Mouse (Mus musculus) E14TG2a.4 (cell line): Measurements from ENCODE around the gene Abtb1.

Experiments
- H3K27me3 ChIP-seq: 2 replicates; pipeline ENCODE4 v1.6.1; 2014; ENCODE audit warnings: low read length, control low read depth; ENCODE audit not compliant: insufficient read depth
- H3K36me3 ChIP-seq: 2 replicates; pipeline ENCODE4 v1.6.1; 2014; ENCODE audit warnings: low read length, control low read depth; ENCODE audit not compliant: insufficient read depth
- H3K4me1 ChIP-seq: replicated peaks from 2 replicates; pipeline ENCODE4 v1.6.1; 2014; ENCODE audit warnings: low read depth, low read length, control low read depth
- H3K4me3 ChIP-seq: replicated peaks from 2 replicates; pipeline ENCODE4 v1.5.1; 2014; ENCODE audit warnings: mild to moderate bottlenecking, low read length
- H3K9me3 ChIP-seq: 2 replicates; pipeline ENCODE4 v1.6.1; 2014; ENCODE audit warnings: low read length, control low read depth
- CTCF ChIP-seq: conservative IDR thresholded peaks from 2 replicates; pipeline ENCODE4 v1.5.1; 2014; ENCODE audit warnings: low read length
- NANOG ChIP-seq: IDR thresholded peaks from 2 replicates; pipeline ENCODE4 v1.6.1; 2014; ENCODE audit warnings: borderline replicate concordance, low read length, mixed read lengths
- POU5F1 ChIP-seq: IDR thresholded peaks from 2 replicates; pipeline ENCODE4 v1.6.1; 2014; ENCODE audit warnings: low read length, borderline replicate concordance

The Abtb1 gene

DNA sequence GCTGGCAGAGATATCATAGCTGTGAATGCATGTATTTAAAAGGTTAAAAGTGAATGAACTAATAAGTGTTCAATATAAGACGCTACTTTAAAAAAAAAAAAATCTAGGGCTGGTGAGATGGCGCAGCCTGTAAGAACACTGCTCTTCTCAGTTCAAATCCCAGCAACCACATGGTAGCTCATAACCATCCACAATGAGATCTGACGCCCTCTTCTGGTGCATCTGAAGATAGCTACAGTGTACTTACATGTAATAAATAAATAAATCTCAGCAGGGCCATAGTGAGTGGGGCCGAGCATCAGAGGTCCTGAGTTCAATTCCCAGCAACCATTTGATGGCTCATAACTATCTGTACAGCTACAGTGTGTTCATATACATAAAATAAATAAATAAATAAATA, 37.7 kb upstream of the Abtb1 start:
- Histone ChIP-seq H3K27me3 (peaks cover 19% of the 10 kb centered on the region), H3K4me1 (peaks cover 28% of the 10 kb centered on the region), H3K4me3 (no peak overlapping the region), H3K9me3 (0 out of 2 replicates have a peak, but pooled peaks cover 2% of the 10 kb centered on the region), H3K36me3 (peaks cover 59% of the 10 kb centered on the region)
- TF ChIP-seq CTCF (peak; percentile 25; the same call in 1 of the 2 replicates), POU5F1 (no peak)

DNA sequence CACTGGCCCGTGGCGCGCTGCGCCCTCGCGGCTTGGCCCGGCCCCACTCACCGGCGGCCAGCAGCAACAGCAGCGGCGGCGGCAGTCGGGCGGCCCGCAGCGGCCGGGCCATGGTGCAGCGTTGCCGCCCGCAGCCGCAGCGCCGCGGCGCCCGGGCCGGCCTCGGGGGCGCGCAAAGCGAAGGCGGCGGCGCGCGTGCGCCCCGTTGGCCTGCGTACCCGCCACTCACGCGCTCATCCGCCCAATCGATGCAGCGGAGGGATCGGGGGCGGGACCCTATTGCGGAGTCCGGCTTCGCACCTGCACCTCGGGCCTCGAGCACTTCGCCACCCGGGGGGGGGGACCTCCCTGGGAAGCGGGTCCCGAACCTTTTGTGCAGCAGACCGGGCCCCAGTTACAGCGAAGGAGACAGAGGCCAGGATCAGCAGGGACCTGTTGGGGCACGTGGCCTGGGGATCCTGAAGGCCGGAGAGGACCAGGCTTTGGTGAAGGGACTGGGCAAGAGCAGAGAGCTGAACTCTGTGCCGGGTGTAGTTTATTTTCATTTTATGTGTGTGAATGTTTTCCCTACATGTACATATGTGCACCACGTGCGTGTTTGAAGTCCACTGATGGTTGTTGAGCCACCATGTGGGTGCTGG, 33.2 kb upstream of the Abtb1 start, which contains the start of gene Podxl2:
Gene Podxl2 (minus strand): TSS at position 177 of the 641 bp plus-strand sequence.
- Histone ChIP-seq H3K4me1 (peaks cover 9% of the 10 kb centered on the region; the same call in 1 of the 2 replicates), H3K27me3 (peaks cover 59% of the 10 kb centered on the region), H3K36me3 (peaks cover 14% of the 10 kb centered on the region), H3K4me3 (peak within 1 kb of the TSS; percentile 85), H3K9me3 (0 out of 2 replicates have a peak, but pooled peaks cover 2% of the 10 kb centered on the region)
- TF ChIP-seq POU5F1 (no peak), NANOG (no peak), CTCF (no peak)

DNA sequence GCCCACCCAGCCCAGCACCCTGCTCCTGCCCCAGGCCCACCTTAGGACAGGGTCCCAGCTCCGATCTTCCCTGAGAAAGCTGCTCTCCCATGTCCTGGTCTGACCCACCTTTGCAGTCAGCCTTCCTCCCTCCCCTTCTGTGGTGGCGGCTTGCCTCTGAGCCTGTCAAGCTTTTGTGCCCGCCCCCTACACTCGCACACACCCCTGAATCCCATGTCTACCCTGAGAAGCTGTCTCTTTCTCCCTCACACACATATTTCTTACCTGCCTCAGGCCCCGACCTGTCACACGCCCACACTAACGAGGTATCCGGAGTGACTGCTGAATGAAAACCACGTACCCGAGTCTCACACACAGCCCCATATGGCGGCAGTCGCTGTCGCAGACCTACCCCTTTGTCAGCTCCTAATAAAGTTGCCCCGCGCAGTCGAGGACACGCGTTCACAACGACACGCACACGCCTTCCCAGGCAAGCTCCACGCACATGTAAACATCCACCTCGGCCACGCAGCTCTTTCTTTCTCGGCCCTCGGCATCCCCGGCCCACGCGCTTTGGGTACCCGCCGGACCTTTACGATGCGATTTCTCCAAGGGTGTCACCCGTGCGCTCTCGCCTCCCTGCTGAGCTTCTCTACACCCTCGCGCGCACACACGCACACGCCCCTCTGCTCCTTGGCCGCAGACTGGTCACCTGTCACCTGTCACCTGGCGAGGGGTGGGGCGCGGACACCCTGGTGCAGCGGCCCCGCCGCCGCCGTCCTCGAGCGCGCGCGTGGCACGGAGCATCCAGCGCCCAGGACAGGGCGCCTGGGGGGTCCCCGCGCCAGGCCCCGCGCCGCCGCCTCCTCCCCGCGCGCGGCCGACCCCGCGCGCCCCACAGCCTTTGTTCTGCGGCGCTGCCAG, 32.4 kb upstream of the Abtb1 start:
- Histone ChIP-seq H3K4me1 (peaks cover 9% of the 10 kb centered on the region; the same call in 1 of the 2 replicates), H3K36me3 (peaks cover 11% of the 10 kb centered on the region), H3K9me3 (0 out of 2 replicates have a peak, but pooled peaks cover 2% of the 10 kb centered on the region), H3K4me3 (peak overlapping the region; percentile 85), H3K27me3 (peaks cover 62% of the 10 kb centered on the region)
- no peak for TF ChIP-seq CTCF
- no peak for TF ChIP-seq POU5F1
- TF ChIP-seq NANOG: no peak

DNA sequence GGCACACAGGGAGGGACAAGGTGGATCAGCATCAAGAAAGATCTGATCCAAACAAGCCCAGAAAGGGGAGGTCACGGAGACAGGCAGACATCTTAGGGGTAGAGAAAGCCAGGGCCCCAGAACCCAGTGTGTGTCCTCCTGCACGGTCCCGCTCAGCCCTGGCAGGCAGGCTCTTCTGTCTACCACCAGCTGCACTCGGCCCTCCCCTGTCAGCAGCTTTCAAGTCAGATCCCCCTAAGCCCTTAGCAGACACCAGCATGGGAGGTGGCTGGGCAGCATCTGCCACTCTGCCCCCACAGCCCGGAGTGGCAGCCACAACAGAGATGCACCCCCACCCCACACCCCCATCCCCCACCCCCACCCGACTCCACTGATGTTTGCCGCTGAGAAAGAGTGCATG, 31.0 kb upstream of the Abtb1 start:
- Histone ChIP-seq H3K4me3 (no peak overlapping the region), H3K27me3 (peaks cover 62% of the 10 kb centered on the region), H3K4me1 (peaks cover 9% of the 10 kb centered on the region; the same call in 1 of the 2 replicates), H3K36me3 (no peaks in the 10 kb centered on the region), H3K9me3 (0 out of 2 replicates have a peak, but pooled peaks cover 2% of the 10 kb centered on the region)
- TF ChIP-seq POU5F1 (no peak), NANOG (no peak), CTCF (no peak)

DNA sequence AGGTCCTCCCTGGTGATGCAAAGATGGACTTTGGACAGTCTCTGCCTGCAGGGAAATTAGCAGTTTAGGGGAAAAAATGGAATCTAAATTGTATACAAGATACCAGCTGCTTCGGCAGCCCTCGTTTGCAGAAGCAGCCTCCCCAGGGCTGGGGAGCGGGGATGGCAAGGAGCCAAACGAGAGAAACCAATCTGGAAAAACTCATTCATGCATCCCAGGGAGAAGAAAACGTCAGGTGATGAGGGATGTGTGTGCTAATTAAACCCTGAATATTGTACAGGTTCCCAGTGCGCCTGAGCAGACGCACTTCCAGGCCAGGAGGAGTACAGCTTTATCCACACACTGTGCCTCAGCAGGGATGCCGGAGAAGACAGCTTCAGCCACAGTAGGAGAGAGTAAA, 29.8 kb upstream of the Abtb1 start:
- H3K4me3 ChIP-seq: no peak overlapping the region
- H3K36me3 ChIP-seq: no peaks in the 10 kb centered on the region
- TF ChIP-seq POU5F1 (no peak), NANOG (no peak), CTCF (no peak)
- peaks cover 66% of the 10 kb centered on the region for H3K27me3 ChIP-seq
- H3K4me1 ChIP-seq: peaks cover 9% of the 10 kb centered on the region; the same call in 1 of the 2 replicates
- H3K9me3 ChIP-seq: 0 out of 2 replicates have a peak, but pooled peaks cover 2% of the 10 kb centered on the region

DNA sequence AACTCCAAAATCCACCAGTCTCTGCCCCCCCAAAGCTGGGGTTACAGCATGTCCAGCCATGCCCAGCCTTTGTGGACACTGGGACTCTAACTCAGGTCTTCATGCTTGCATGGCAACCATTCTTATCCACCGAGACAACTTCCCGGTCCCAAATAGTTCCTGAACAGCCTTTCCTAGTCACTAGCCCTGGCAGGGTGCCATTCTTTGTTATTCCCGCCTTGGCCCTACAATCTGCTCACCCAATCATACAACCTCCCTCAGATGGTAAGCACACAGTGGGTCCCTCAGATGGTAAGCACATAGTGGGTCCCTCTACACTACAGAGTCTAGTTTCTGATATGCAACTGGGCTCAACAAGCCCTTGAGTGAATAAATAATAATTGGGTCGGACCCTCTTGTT, 28.8 kb upstream of the Abtb1 start:
- Histone ChIP-seq H3K9me3 (0 out of 2 replicates have a peak, but pooled peaks cover 2% of the 10 kb centered on the region), H3K4me1 (peaks cover 9% of the 10 kb centered on the region; the same call in 1 of the 2 replicates), H3K36me3 (no peaks in the 10 kb centered on the region), H3K27me3 (peaks cover 62% of the 10 kb centered on the region), H3K4me3 (no peak overlapping the region)
- TF ChIP-seq NANOG (no peak), CTCF (no peak), POU5F1 (no peak)

DNA sequence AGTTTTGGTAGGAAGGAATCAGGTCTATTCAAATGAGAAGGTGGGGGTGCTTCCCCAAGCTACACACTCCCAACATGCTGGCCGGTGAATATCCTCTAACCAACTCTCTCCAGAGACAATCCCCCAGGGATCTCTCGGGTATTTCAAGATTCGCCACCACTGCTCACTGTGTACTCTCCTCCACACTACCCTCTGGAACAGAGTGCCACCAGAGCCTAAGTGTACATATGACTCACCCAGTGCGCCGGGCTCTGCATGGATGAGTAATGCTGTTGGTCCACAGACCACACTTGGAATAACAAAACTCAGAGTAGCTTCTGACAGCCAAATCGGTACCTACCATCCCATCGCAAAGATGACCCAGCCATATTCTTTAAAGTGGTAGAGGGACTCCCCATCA, 27.7 kb upstream of the Abtb1 start:
- TF ChIP-seq POU5F1: no peak
- TF ChIP-seq CTCF: no peak
- TF ChIP-seq NANOG: no peak
- peaks cover 55% of the 10 kb centered on the region for H3K27me3 ChIP-seq
- H3K4me1 ChIP-seq: peaks cover 18% of the 10 kb centered on the region; the same call in 1 of the 2 replicates
- H3K36me3 ChIP-seq: no peaks in the 10 kb centered on the region
- no peak overlapping the region for H3K4me3 ChIP-seq
- H3K9me3 ChIP-seq: no peaks in the 10 kb centered on the region

DNA sequence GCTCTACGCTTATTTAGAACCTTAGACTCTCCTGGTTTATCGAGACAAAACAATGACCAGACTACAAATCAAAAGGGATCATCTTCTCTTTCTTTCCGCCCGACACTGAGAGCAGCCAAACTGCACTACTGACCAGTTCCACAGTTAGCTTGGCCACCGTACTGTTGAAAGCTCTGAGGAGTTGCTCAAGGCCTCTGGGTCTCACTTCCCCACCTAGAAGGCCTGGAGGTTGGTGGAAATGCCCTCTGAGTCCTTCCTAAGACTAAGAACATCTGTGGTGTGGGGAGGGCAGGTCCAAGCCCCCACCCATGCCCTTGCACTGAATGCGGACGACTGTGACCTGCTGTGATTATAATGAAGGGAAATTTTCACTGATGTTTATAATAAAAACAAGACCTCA, 23.9 kb upstream of the Abtb1 start:
- H3K36me3 ChIP-seq: no peaks in the 10 kb centered on the region
- 0 out of 2 replicates have a peak, but pooled peaks cover 10% of the 10 kb centered on the region for H3K4me1 ChIP-seq
- TF ChIP-seq NANOG (no peak), CTCF (no peak), POU5F1 (no peak)
- peaks cover 22% of the 10 kb centered on the region for H3K27me3 ChIP-seq
- no peaks in the 10 kb centered on the region for H3K9me3 ChIP-seq
- no peak overlapping the region for H3K4me3 ChIP-seq
